Comparison of ENCODE assay signal across 20 mouse cellular contexts in the genomic region with DNA sequence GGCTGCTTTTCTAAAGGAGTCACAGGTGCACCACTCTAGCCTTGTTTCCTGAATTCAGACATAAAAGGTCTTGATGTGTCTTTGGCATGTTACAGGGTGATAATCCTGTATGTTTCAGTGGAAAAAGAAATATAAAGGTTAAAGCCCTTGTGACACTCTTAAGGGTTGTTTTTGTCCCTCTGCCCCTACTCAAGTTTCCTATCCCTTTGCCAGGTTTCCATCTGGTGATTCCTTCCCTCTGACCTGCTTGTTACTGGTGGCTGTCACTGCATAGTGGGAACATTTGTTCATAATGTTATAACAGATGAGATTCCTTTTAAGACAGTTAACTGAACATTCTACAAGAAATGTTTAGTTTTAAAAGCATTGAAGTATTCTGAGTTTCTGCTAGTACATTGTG.
"Had no signal": no experiment of that assay in that cellular context is flagged by ENCODE, and none has a peak within 500 bp of the region (broad histone marks: within the 10 kb centered on the region; RNA-seq: fewer than 3 reads in every experiment).

No protein-coding gene starts in this region.

- H3K4me3 ChIP-seq: midbrain, embryonic 10.5 days; midbrain, embryonic 12.5 days; myocyte; neural tube, embryonic 13.5 days; neural tube, embryonic 15.5 days; stomach, embryonic 15.5 days had no signal

- ATAC-seq: midbrain, embryonic 16.5 days had no signal

- H3K27ac ChIP-seq: midbrain, embryonic 10.5 days; midbrain, embryonic 12.5 days; neural tube, embryonic 13.5 days; neural tube, embryonic 15.5 days; stomach, embryonic 15.5 days; stomach, postnatal 0 days had no signal

- DNase-seq: lung, adult 18-20 months; lung, embryonic 14.5 days; lung, postnatal 10 days; lung, postnatal 4 days; midbrain, embryonic 14.5 days; retina, postnatal 1 day; right cerebral cortex, adult 18-20 months; right cerebral cortex, postnatal 25 days; right cerebral cortex, postnatal 4 days; thymus, adult 2 months; thymus, postnatal 25 days; thymus, postnatal 4 days had no signal
